In the genomic region with DNA sequence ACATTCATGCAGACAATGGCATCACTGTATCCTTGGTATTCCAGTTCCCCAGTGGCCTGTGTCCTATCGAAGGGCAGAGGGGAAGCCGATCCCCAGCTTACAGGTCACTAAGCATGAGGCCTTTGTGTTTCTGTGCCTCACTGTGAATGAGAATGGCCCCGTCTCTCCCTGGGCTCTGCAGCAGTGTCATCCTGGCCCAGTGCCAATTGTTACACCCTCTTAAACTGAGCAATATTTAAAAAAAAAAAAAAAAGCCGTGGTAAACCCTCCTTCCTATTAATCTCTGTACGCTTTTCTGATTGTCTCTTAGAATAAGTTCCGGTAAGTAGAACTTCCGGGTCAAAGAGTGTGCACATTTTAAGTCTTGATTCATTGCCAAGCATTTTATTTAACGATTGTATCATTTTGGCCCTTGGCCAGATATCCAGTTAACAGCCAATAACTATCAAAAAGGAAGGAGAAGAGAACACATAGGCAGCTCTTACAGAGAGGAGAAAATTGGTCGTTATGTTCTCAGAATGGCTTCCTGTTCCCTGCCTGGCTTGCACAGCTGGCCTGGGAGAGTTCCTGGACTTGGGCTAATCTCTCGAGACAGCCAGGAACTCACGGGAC, we compare ENCODE assay signal across 8 mouse cellular contexts.
DNase-seq lines count a peak whose midpoint lies in the region; ATAC-seq and TF ChIP-seq lines count a peak whose summit lies in the region.

No protein-coding gene starts in this region.

- WGBS in forebrain, embryonic 12.5 days = 22% methylated on average over 11 of the region's 11 CpGs
- 25% methylated on average over 11 of the region's 11 CpGs for WGBS in limb, embryonic 13.5 days
- WGBS in thymus, adult 2 months = 59% methylated on average over 11 of the region's 11 CpGs

- intact Hi-C loops in heart, postnatal 36 days (cut with DNase I) = no loop called here

- H3K9me3 ChIP-seq in forebrain, embryonic 12.5 days = no peaks in the 10 kb centered on the region
- H3K9me3 ChIP-seq in limb, embryonic 13.5 days = no peaks in the 10 kb centered on the region

- TF ChIP-seq CTCF in thymus, adult 2 months (IDR thresholded peaks at IDR 0.05; ENCODE audit: borderline replicate concordance, control insufficient read depth, extremely low read depth, insufficient read depth, low read length, poor library complexity) = no peak

- H3K4me1 ChIP-seq in forebrain, embryonic 12.5 days = peaks cover 24% of the 10 kb centered on the region
- peaks cover 30% of the 10 kb centered on the region for H3K4me1 ChIP-seq in limb, embryonic 13.5 days
- peaks cover 8% of the 10 kb centered on the region for H3K4me1 ChIP-seq in thymus, adult 2 months (replicated peaks; ENCODE audit: control insufficient read depth, insufficient read depth, low read length)

- TF ChIP-seq POLR2A in thymus, adult 2 months (IDR thresholded peaks at IDR 0.05; ENCODE audit: control insufficient read depth, extremely low read depth, insufficient read depth, low read length, poor library complexity) = no peak

- H3K27me3 ChIP-seq in forebrain, embryonic 12.5 days = no peaks in the 10 kb centered on the region
- H3K27me3 ChIP-seq in limb, embryonic 13.5 days = no peaks in the 10 kb centered on the region
- H3K27me3 ChIP-seq in thymus, adult 2 months (ENCODE audit: control insufficient read depth, insufficient read depth, low read length) = no peaks in the 10 kb centered on the region

- no peak overlapping the region for H3K9ac ChIP-seq in forebrain, embryonic 12.5 days
- H3K9ac ChIP-seq in limb, embryonic 13.5 days = no peak overlapping the region

- H3K4me2 ChIP-seq in forebrain, embryonic 12.5 days = no peak overlapping the region
- no peak overlapping the region for H3K4me2 ChIP-seq in limb, embryonic 13.5 days (replicated peaks)

- peak; percentile 33 to 70 for DNase-seq in adrenal gland, adult (ENCODE audit: inconsistent age in 2 of 2, low spot score in 1 of 2)
- no peak for DNase-seq in adrenal gland, adult 8-10 months
- DNase-seq in 416B (ENCODE audit: low read depth) = peak; percentile 18
- peak; percentile 52 to 53 for DNase-seq in heart, postnatal 36 days
- DNase-seq in retina, postnatal 1 day = peak; percentile 93
- DNase-seq in thymus, adult 2 months = no peak

- peak; percentile 63 for ATAC-seq in forebrain, embryonic 12.5 days (ENCODE audit: low FRiP score)
- peak; percentile 60; the same call in 1 of the 2 replicates for ATAC-seq in limb, embryonic 13.5 days (ENCODE audit: low FRiP score, low read depth)

- H3K4me3 ChIP-seq in forebrain, embryonic 12.5 days (replicated peaks) = no peak overlapping the region
- H3K4me3 ChIP-seq in limb, embryonic 13.5 days = no peak overlapping the region
- no peak overlapping the region for H3K4me3 ChIP-seq in thymus, adult 2 months (ENCODE audit: control insufficient read depth, insufficient read depth, low read length)

- peaks cover 56% of the 10 kb centered on the region for H3K36me3 ChIP-seq in forebrain, embryonic 12.5 days (replicated peaks)
- peaks cover 56% of the 10 kb centered on the region for H3K36me3 ChIP-seq in limb, embryonic 13.5 days
- no peaks in the 10 kb centered on the region for H3K36me3 ChIP-seq in thymus, adult 2 months (ENCODE audit: control insufficient read depth, insufficient read depth, low read length)

- peak overlapping the region; percentile 59 for H3K27ac ChIP-seq in forebrain, embryonic 12.5 days
- H3K27ac ChIP-seq in limb, embryonic 13.5 days = no peak overlapping the region
- H3K27ac ChIP-seq in thymus, adult 2 months (ENCODE audit: control insufficient read depth, insufficient read depth, low read length) = no peak overlapping the region; the same call in 1 of the 2 replicates

Comparison
In these comparisons a context has a peak if more than half of its experiments do, and no peak if none do; other contexts are left out.
1. DNase-seq: peak in adrenal gland, adult (2 of 2), 416B (single experiment), heart, postnatal 36 days (2 of 2) and retina, postnatal 1 day (single experiment); none in adrenal gland, adult 8-10 months (single experiment) and thymus, adult 2 months (single experiment).